Comparison of ENCODE assay signal across 28 mouse cellular contexts in genomic region chr7:136445091-136445490, GRCm38 (mm10).
"Had no signal": no experiment of that assay in that cellular context is flagged by ENCODE, and none has a peak within 500 bp of the region (broad histone marks: within the 10 kb centered on the region; RNA-seq: fewer than 3 reads in every experiment).

No protein-coding gene starts in this region.

- DNase-seq: cerebellum, adult 18-20 months; cerebellum, adult 2 months; cerebellum, adult 8-10 months; cerebellum, adult 9-10 months; cerebellum, adult 9-11 months; cerebellum, postnatal 10 days; cerebellum, postnatal 14 days; cerebellum, postnatal 25 days; cerebellum, postnatal 36 days; forebrain, postnatal 0 days; gastrocnemius, adult 2 months; gastrocnemius, postnatal 10 days; gastrocnemius, postnatal 14 days; gastrocnemius, postnatal 25 days; gastrocnemius, postnatal 36 days; heart, adult 11 months; heart, adult 18-20 months had no signal

- H3K4me1 ChIP-seq: embryonic facial prominence, embryonic 10.5 days; embryonic facial prominence, embryonic 12.5 days; forebrain, embryonic 10.5 days; forebrain, embryonic 12.5 days; forebrain, embryonic 13.5 days; forebrain, embryonic 15.5 days had no signal

- ATAC-seq: forebrain, embryonic 13.5 days; forebrain, embryonic 14.5 days; forebrain, embryonic 15.5 days; forebrain, embryonic 16.5 days; forebrain, postnatal 0 days had no signal

- H3K4me2 ChIP-seq: embryonic facial prominence, embryonic 12.5 days; embryonic facial prominence, embryonic 13.5 days; embryonic facial prominence, embryonic 15.5 days; forebrain, embryonic 12.5 days; forebrain, embryonic 13.5 days; forebrain, embryonic 15.5 days had no signal

- H3K27ac ChIP-seq: embryonic facial prominence, embryonic 10.5 days; embryonic facial prominence, embryonic 12.5 days; embryonic facial prominence, embryonic 13.5 days; embryonic facial prominence, embryonic 15.5 days; forebrain, embryonic 10.5 days; forebrain, embryonic 12.5 days; forebrain, embryonic 13.5 days; forebrain, embryonic 15.5 days; gastrocnemius, adult 2 months had no signal

- H3K9ac ChIP-seq: embryonic facial prominence, embryonic 12.5 days; embryonic facial prominence, embryonic 13.5 days; embryonic facial prominence, embryonic 15.5 days; forebrain, embryonic 12.5 days; forebrain, embryonic 13.5 days; forebrain, embryonic 15.5 days; forebrain, postnatal 0 days had no signal

- H3K36me3 ChIP-seq: embryonic facial prominence, embryonic 10.5 days; embryonic facial prominence, embryonic 12.5 days; embryonic facial prominence, embryonic 13.5 days; embryonic facial prominence, embryonic 15.5 days; forebrain, embryonic 10.5 days; forebrain, embryonic 12.5 days; forebrain, embryonic 15.5 days had no signal

- H3K9me3 ChIP-seq: embryonic facial prominence, embryonic 10.5 days; embryonic facial prominence, embryonic 12.5 days; embryonic facial prominence, embryonic 13.5 days; embryonic facial prominence, embryonic 15.5 days; forebrain, embryonic 10.5 days; forebrain, embryonic 12.5 days; forebrain, embryonic 13.5 days; forebrain, embryonic 15.5 days had no signal

- H3K4me3 ChIP-seq: embryonic facial prominence, embryonic 10.5 days; embryonic facial prominence, embryonic 12.5 days; embryonic facial prominence, embryonic 13.5 days; embryonic facial prominence, embryonic 15.5 days; erythroblast, embryonic 14.5 days; forebrain, embryonic 10.5 days; forebrain, embryonic 12.5 days; forebrain, embryonic 13.5 days; forebrain, embryonic 15.5 days; gastrocnemius, adult 2 months had no signal

- H3K27me3 ChIP-seq: embryonic facial prominence, embryonic 12.5 days; embryonic facial prominence, embryonic 13.5 days; embryonic facial prominence, embryonic 15.5 days; forebrain, embryonic 12.5 days; forebrain, embryonic 13.5 days; forebrain, embryonic 15.5 days had no signal
